Mouse (Mus musculus): ENCODE results near the gene Olfr530. TPM values are rescaled to one million over a fixed set of nuclear protein-coding genes. Genes with fewer than 3 reads are reported as not detected.

Gene Olfr530
- total RNA-seq (2021), result not detected
- long read RNA-seq, experiment 1, result 0 reads
- long read RNA-seq, experiment 2, result 0 reads

- DNase-seq, result no peak
Measured at GRCm38 (mm10) chr7:140376231-140376630, at the start of gene Olfr530. Olfr530 (minus strand) TSS chr7:140376331.

- no peak for DNase-seq
Measured at GRCm38 (mm10) chr7:140421539-140421938, 45.4 kb upstream of the Olfr530 start, which contains the start of gene Olfr532. Olfr532 (minus strand) TSS chr7:140421639.

GRCm38 (mm10) chr7:140402818-140403217 lies 26.7 kb upstream of the Olfr530 start, which contains the start of gene Olfr531:
Olfr531 (minus strand) TSS chr7:140402918.
- DNase-seq, result no peak

GRCm38 (mm10) chr7:140376911-140377310 lies 780 bp upstream of the Olfr530 start:
- DNase-seq, result no peak

GRCm38 (mm10) chr7:140374300-140374699 lies 1.8 kb downstream of the Olfr530 start:
- no peak for DNase-seq

GRCm38 (mm10) chr7:140361571-140361970 lies 14.6 kb downstream of the Olfr530 start, which contains the start of gene Olfr60:
Olfr60 (minus strand) TSS chr7:140361671.
- DNase-seq, result no peak

- no peak for DNase-seq
Measured at GRCm38 (mm10) chr7:140333717-140334116, 42.4 kb downstream of the Olfr530 start, which contains the start of gene Olfr527. Olfr527 (plus strand) TSS chr7:140334017.

- no peak for DNase-seq
Measured at GRCm38 (mm10) chr7:140329766-140330304, 46.3 kb downstream of the Olfr530 start.

Other genes starting within 250 kb of the Olfr530 start
- gene Mtg1, start 238.8 kb downstream of the Olfr530 start, total RNA-seq (2021), result 10 to 100 TPM; 21.7 to 24.6 TPM
- gene Sprn, start 221.5 kb downstream of the Olfr530 start, total RNA-seq (2021), result under 1 TPM; 0.20 to 0.21 TPM
- gene Olfr522, start 211.6 kb downstream of the Olfr530 start, total RNA-seq (2021), result not detected
- not detected for gene Olfr523, start 203.1 kb downstream of the Olfr530 start, total RNA-seq (2021)
- gene Olfr524, start 170.4 kb downstream of the Olfr530 start, total RNA-seq (2021), result not detected
- gene Cd163l1, start 158.1 kb downstream of the Olfr530 start, total RNA-seq (2021), result not detected
- not detected for gene 5830411N06Rik, start 129.0 kb downstream of the Olfr530 start, total RNA-seq (2021)
- not detected for gene Olfr525, start 55.5 kb downstream of the Olfr530 start, total RNA-seq (2021)
- gene Olfr527, start 42.3 kb downstream of the Olfr530 start, total RNA-seq (2021), result not detected
- not detected for gene Olfr60, start 14.7 kb downstream of the Olfr530 start, total RNA-seq (2021)
- gene Olfr531, start 26.6 kb upstream of the Olfr530 start, total RNA-seq (2021), result not detected
- gene Olfr532, start 45.3 kb upstream of the Olfr530 start, total RNA-seq (2021), result not detected
- gene Olfr533, start 87.0 kb upstream of the Olfr530 start, total RNA-seq (2021), result not detected
- not detected for gene Olfr535, start 107.9 kb upstream of the Olfr530 start, total RNA-seq (2021)
- not detected for gene Olfr536, start 131.1 kb upstream of the Olfr530 start, total RNA-seq (2021)
- gene Olfr538, start 191.6 kb upstream of the Olfr530 start, total RNA-seq (2021), result not detected
- not detected for gene Olfr46, start 224.9 kb upstream of the Olfr530 start, total RNA-seq (2021)

All from gastrocnemius, postnatal 25 days (tissue).